Mouse (Mus musculus) ovary, postnatal 10 days (tissue): ENCODE results near the gene Spef1.

Experiments
- DNase-seq: peaks from one replicate; pipeline ENCODE4 v3.0.0; 2022; ENCODE audit warnings: low spot score

Spef1 gene

DNA sequence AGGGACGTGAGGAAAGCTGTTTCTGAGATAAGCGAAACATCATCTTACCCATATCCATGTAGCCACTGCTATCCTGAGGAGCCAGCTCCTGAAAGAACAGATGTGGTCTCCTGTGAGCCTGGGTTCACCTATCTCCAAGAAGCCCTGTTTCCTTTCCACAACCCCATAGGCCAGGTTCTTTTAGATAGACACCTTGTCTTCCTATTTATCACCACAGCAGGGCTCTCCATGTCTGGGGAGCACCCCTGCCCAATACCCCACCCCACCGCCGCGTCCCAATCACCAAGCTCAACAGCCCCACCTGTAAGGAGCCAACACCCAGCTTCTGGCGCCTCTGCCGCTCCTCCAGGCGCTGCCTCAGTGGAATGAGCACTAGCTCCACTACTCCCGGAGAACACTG lies 14.8 kb downstream of the Spef1 start:
- DNase-seq = no peak

- peak; percentile 36 for DNase-seq
Observed at GRCm38 (mm10) chr2:131171401-131172104, 15.5 kb downstream of the Spef1 start.

DNA sequence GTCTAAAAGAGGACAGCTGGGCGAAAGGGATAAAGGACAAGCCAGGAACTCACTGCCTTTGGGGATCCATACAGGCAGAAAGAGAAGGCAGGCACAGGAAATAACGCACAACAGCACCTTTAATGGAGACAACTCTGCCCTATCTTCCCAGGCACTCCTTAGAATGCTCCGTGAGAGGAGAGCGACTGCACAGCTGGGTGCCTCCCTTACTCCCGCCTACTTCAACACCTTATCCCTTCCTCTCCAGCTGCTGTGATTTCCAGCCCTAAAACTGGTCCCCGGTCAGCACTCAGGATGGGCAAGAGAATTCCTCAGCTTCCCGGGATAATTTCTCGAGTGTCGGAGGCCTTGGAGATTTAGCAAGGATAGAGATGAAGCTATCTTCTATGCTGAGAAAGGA lies 16.1 kb downstream of the Spef1 start:
- no peak for DNase-seq

GRCm38 (mm10) chr2:131168914-131169313 lies 18.2 kb downstream of the Spef1 start:
- DNase-seq = no peak

DNA sequence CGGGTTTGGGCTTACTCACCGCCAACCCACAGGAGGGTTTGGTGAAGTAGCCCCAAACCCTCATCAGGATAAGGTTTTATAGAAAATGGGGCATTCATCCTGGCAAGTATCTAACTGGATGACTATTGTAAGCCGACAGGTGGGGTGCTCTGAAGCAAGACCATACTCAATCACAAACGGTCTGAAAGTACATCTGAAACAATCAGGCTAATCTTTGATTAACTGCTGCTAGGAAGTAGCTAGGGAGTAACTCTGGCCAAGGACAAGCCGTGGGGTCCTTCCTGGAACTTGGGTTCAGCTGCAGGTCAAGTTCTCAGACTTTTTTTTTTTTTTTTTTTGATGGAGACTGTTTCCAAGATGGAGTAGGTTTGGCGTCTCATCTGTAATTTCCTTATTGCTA lies 19.1 kb downstream of the Spef1 start:
- DNase-seq = no peak

GRCm38 (mm10) chr2:131166172-131166571 lies 20.9 kb downstream of the Spef1 start:
- DNase-seq = no peak

- DNase-seq = no peak
Observed at GRCm38 (mm10) chr2:131163924-131164323, 23.2 kb downstream of the Spef1 start.

GRCm38 (mm10) chr2:131160671-131161111 lies 26.4 kb downstream of the Spef1 start:
- DNase-seq = no peak

DNA sequence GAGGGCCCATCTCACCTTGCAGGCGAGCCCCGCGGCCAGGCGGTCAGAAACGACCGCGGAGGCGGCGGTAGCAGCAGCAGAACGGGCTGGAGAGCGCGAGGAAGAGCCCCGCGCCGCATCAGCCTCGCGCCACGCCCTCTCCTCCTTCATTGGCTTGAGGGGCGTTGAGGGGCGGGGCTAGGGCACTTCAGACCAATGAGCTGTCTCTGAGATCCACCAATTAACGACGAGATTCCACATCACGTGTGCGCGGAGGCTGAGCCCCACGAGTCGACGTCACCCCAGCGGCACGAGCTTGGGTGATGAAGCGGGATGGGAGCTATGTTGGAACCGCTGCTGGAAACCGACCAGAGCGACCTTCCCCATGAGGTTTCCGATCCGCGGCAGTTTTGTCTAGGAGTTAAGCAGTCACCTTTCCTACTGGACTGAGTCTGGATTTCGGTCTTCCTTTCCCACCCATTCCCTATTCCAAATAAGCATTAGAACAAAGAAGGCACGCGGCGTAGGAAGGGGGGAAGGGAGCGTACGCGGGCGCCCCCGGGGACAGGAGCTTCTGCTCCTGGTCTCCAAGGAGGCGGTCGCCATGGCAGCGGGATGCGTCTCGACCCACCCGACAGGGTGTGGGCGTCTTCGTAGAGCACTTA lies 27.0 kb downstream of the Spef1 start, which contains the start of gene 1700037H04Rik:
TSS of gene 1700037H04Rik (minus strand) at position 144 of the 644 bp plus-strand sequence.
- peak; percentile 75 for DNase-seq

DNA sequence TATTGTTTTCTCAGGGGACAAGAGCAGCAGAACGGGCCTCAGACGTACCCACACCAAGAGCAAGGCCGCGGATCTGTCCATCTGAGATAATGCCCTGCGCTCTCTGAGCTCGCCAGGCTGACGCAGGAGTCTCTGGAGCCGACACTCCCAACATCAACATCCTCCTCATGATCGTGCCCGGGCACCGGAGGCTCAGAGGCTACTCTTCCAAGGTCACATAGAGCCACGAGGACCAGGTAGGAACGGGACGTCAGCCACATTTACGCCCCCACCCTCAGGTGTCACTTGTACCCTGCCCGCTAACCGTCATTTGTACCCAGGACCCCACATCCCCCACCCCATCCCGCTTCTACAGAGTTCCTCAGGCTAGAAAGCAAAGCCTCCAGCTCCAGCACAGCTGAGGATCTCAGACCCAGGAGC lies 27.6 kb downstream of the Spef1 start:
- DNase-seq = no peak

DNA sequence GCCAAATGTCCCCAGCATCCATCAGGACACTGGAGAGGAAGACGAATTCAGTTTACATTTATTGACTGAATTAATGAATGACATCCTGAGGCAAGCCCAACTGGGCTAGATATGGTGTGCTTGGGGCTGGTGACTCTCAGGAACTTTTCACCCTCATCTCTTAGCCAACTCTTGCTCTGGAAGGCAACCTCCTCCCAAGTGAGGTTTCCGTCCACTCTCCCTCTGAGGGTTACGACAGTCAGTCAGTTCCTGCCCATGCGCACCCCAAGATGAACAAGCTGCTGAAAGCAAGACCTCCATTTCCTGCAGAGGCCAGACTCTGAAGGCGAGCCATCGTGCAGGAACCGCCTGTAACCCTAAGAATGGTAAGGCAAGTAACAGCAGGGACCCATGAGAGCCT lies 30.1 kb downstream of the Spef1 start:
- no peak for DNase-seq

GRCm38 (mm10) chr2:131154036-131154435 lies 33.0 kb downstream of the Spef1 start:
- DNase-seq = no peak

GRCm38 (mm10) chr2:131152166-131152730 lies 34.8 kb downstream of the Spef1 start:
- DNase-seq = no peak

- no peak for DNase-seq
Observed at GRCm38 (mm10) chr2:131149254-131149578, 37.9 kb downstream of the Spef1 start.

DNA sequence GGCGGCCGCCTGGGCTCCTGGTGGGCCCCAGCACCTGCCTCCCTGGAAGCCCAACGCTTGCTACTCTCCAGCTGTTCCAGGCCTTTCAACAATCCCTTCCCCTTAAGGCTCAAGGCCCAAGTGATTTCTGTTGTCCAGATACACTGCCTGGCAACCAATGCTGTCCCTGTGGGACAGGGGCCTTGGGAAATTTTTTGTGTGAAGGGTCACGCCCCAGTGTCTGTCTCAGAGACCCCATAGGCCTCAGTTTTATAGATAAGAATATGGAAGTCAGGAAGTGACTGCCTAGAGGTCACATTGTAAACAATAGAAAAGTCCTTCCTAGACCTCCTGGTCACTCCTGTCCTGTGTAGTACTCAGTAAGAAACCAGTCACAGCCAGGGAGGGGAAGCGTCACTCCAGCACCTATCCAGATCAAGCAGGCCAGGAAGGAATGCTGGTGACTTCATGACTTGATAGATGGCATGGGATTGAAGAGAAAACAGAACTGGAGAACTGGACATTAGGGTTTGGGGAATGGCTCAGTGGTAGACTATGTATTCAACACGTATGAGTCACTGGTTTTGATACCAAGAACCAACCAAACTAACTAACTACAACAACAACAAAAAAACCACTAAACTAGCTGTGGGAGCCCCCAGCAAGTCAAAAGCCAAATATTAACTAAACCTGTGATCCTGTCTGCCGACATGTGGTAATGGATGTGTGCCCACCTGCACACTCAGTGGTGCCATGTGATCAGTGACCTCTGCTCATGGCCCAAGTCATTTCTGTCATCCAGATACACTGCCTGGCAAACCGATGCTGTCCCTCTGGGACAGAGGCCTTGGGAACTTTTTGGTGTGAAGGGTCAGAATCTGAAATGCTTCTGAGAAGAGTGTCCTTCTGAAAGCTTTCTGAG lies 38.5 kb downstream of the Spef1 start:
- no peak for DNase-seq

GRCm38 (mm10) chr2:131147043-131147365 lies 40.1 kb downstream of the Spef1 start:
- DNase-seq = no peak

DNA sequence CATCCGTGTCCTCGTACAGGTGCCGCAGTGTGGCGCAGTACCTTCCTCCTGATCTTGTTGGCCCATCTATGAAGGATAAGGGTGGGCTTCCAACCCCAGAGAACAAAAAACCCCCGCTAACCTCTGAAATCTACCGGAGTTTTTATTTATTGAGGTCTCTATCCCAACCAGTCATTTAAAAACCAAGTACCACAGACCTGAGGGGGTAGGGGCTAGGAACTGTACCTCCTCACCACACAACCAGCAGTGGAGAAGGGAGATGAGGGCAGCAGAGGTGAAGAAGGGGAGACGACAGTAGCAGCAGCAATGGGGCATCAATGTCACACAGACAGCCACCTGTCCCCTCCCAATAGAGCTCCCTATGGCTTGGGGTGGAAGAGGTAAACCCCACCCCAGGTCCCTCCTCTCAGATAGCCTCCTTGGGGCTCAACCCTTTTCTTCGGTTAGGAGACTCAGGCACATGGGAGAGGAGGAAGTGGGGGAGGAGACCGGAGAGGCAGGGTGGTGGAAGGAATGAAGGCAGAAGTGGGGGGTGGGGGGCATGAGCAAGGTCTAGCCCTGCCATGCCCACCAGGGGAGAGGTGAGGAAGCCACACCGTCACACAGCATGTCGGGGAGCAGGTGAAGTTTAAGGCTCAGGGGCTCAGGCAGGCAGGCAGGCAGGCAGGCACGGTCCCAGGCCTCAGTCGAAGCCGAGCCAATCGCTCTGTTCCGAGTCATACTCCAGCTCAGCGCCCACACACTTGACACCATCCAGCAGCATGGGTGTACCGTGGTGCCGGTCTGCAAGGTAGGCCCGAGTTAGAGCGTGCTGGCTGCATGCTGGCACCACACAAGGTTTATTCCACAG lies 40.7 kb downstream of the Spef1 start:
- no peak for DNase-seq

DNA sequence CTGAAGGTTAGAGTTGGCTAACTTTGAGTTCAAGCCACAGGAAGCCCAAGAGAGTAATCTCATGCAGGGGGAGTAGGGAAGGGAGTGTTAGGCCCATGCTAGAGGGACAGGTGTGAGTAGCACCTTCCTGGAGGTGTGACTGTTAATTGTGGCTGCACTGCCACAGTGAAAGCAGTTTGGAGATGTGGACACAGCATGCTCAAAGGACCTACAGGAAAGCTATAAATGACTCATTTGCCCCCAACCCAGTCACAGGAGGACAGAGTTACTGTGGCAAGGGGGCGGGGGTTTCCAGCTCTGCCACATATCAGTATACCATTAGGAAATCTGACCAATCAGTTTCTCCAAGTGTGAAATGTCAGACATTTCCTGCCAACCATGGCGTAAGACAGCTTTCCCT lies 41.5 kb downstream of the Spef1 start:
- DNase-seq = no peak

- no peak for DNase-seq
Observed at GRCm38 (mm10) chr2:131145121-131145520, 42.0 kb downstream of the Spef1 start.

DNA sequence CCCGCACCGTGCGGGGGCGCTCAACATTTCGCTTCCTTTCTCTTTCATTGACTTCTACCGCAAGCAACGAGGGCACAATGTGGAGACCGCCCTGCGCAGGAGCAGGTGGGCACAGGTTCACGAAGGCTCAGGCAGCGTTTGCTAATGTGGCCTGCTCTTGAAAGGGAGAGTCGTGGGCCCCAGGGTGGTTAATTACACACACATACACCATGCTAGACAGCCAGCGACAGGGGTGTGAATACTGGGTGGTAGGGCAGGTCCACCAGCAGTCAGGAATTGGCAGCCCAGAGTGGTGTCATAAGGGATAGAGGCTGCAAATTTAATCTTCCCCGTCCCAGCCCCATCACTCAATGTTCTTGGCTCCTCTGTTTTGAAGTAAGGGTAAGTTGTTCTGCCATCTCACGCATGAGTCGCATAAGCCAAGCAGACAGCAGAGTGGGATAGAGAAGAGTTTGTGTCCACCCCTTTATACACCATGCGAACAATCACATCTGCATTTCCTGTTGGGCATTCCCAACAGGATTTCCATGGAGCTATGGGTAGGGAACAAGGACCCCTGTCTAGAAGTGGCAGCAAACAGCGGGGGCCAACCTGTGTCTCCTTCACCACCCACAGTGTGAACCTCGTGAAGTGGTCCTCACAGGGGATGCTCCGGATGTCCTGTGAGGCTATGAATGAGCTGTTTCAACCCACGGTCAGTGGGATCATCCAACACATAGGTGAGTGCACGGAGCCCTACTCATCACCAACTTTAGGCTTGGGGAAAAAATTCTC lies 43.9 kb downstream of the Spef1 start:
- DNase-seq = no peak

DNA sequence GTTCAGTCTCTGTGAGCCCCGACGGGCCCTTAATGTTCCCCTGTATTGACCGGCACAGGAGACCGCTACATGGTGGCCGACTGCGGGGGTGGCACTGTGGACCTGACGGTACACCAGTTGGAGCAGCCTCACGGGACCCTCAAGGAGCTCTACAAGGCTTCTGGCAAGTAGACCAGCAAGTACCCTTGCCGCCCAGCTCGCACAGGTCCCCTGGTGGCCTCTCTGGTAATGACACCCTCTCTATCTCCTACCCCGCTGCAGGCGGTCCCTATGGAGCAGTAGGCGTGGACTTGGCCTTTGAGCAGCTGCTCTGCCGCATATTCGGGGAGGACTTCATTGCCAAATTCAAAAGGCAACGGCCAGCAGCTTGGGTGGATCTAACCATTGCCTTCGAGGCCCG lies 44.5 kb downstream of the Spef1 start:
- peak; percentile 56 for DNase-seq
